Mouse (Mus musculus): ENCODE results near the gene Ces1g.

DNA sequence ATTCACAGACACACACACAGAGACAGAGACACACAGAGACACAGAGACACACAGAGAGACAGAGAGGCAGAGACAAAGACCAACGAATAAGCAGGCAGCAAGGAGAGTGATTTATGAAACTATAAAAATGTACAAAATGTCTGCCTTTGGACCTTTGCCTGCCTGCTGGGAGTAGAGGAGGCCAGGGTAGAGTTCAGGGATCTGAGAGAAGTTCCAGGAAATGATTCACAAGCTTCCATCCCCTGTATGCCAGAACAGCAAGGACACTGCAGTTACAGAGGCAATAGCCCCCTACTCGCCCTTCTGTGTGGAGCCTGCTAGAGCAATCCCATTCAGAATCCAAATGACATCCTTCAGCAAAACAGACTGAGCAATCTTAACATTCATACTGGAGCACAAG, 75.7 kb downstream of the Ces1g start:
- TF ChIP-seq GATA1 (IDR thresholded peaks at IDR 0.05; ENCODE audit: borderline replicate concordance, low read length) (no peak), FLI1 (IDR thresholded peaks at IDR 0.05; ENCODE audit: low read length) (no peak)
